Mouse (Mus musculus) heart, postnatal 0 days (tissue): ENCODE data around the gene Lmnb2. TPM values are rescaled to one million over a fixed set of nuclear protein-coding genes. Genes with fewer than 3 reads are reported as not detected.

Experiments
- ATAC-seq: fragments of 200-750 bp; cut with Nextera tagmentation; 2 replicates; pipeline ENCODE4 v1.8.0; 2017; ENCODE audit warnings: low read depth, moderate number of reproducible peaks, moderate library complexity; ENCODE audit not compliant: insufficient read depth
- DNase-seq: peaks from one replicate; pipeline ENCODE4 v3.0.0-alpha.2; 2016; ENCODE audit warnings: low spot score
- H3K27ac ChIP-seq: fragments of 300-500 bp; sonication (generic); 2 replicates; pipeline ENCODE4 v1.5.1; 2014; ENCODE audit warnings: low read depth, mild to moderate bottlenecking
- H3K27me3 ChIP-seq: fragments of 300-500 bp; sonication (generic); 2 replicates; pipeline ENCODE4 v1.6.1; 2014; ENCODE audit warnings: low read length, mixed read lengths; ENCODE audit not compliant: control insufficient read depth, insufficient read depth
- H3K36me3 ChIP-seq: fragments of 300-500 bp; sonication (generic); replicated peaks from 2 replicates; pipeline ENCODE4 v1.6.1; 2014; ENCODE audit warnings: low read length, mixed read lengths; ENCODE audit not compliant: control insufficient read depth, insufficient read depth
- H3K4me1 ChIP-seq: fragments of 300-500 bp; sonication (generic); 2 replicates; pipeline ENCODE4 v1.6.1; 2014; ENCODE audit warnings: antibody characterized with exemption; ENCODE audit not compliant: control insufficient read depth, insufficient read depth
- H3K4me2 ChIP-seq: fragments of 300-500 bp; sonication (generic); 2 replicates; pipeline ENCODE4 v1.6.1; 2014; ENCODE audit warnings: low read depth, mild to moderate bottlenecking, low read length, moderate library complexity
- H3K4me3 ChIP-seq: fragments of 300-500 bp; sonication (generic); 2 replicates; pipeline ENCODE4 v1.5.1; 2014; ENCODE audit warnings: low read depth, low read length
- H3K9ac ChIP-seq: fragments of 300-500 bp; sonication (generic); replicated peaks from 2 replicates; pipeline ENCODE4 v1.6.1; 2014; ENCODE audit warnings: low read depth, low read length, mixed read lengths
- H3K9me3 ChIP-seq: fragments of 300-500 bp; sonication (generic); replicated peaks from 2 replicates; pipeline ENCODE4 v1.6.1; 2016; ENCODE audit warnings: low read length; ENCODE audit not compliant: control insufficient read depth
- CTCF ChIP-seq: IDR thresholded peaks from 2 replicates; pipeline ENCODE4 v1.5.1; 2016; ENCODE audit warnings: antibody characterized with exemption, control low read depth, low read depth
- EP300 ChIP-seq: IDR thresholded peaks from 2 replicates; pipeline ENCODE4 v1.6.1; 2016; ENCODE audit warnings: antibody characterized with exemption, low read depth
- WGBS: fragments of 180-500 bp; shearing (Covaris S2); extraction: QIAGEN DNeasy Blood & Tissue Kit; methylation state at CpG from one replicate; pipeline ENCODE4 v1.1.7; 2014; 5-methylcytosine and 5-hydroxymethylcytosine counted together
- polyA plus RNA-seq: library from polyadenylated mRNA; unstranded; fragments of >200 nt; fragmentation: Nextera tagmentation; extraction: Ambion mirVana; gene quantifications from 2 replicates; pipeline ENCODE4 v1.2.1, GENCODE M21; 2015
- total RNA-seq: library from RNA; depleted of rRNA; stranded (reverse); fragments of >200 nt; gene quantifications from 2 replicates; pipeline ENCODE4 v1.2.3, GENCODE M21; 2014; ENCODE audit warnings: low replicate concordance

Gene Lmnb2
- total and polyA plus RNA-seq, 2 experiments from 2014 or later, result 9.1 to 13.9 TPM

DNA sequence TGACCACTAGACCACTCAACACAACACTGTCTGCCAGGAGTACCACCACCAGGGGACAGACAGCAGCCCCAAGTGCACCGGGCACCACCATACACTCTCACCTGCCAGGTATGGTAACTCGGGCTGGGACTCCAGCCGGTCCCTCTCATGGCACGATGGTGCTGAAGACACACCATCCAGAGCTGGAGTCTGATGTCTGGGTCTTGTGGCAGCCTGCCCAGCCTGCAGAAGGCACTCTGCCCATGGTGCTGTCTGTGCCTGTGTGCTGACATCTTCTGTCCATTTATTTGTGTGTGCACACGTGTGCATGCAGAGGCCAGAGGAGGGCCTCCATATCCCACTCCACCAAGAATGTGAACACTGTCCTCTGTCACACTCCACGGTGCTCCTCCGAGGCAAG, 22.9 kb downstream of the Lmnb2 start:
- Histone ChIP-seq H3K27me3 (peaks cover 7% of the 10 kb centered on the region; the same call in 1 of the 2 replicates), H3K4me1 (peaks cover 7% of the 10 kb centered on the region), H3K9ac (no peak overlapping the region), H3K4me2 (no peak overlapping the region), H3K27ac (no peak overlapping the region), H3K9me3 (no peaks in the 10 kb centered on the region), H3K4me3 (no peak overlapping the region), H3K36me3 (peaks cover 9% of the 10 kb centered on the region; the same call in 1 of the 2 replicates)
- ATAC-seq (no peak), DNase-seq (no peak)
- TF ChIP-seq CTCF, result no peak
- TF ChIP-seq EP300, result no peak
- 77% methylated on average over 7 of the region's 7 CpGs for WGBS

DNA sequence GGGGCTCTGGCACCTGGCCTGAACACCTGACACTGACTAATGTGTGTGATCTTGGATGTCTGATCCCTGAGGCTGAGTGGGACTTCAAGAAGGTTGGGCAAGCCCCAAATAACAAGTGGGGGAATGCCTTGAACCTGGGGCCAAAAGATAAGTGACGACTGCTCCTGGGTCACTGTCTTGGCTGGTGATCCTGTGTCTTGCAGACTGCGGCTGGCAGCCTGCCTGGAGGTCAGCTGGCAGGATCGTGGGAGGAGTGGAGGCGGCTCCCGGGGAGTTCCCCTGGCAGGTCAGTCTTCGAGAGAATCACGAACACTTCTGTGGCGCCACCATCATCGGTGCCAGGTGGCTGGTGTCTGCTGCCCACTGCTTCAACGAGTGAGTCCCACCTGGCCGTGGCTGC, 30.9 kb downstream of the Lmnb2 start:
- DNase-seq (peak; percentile 59), ATAC-seq (peak; percentile 50)
- Histone ChIP-seq H3K27ac (no peak overlapping the region), H3K36me3 (no peaks in the 10 kb centered on the region), H3K4me1 (peaks cover 6% of the 10 kb centered on the region; the same call in 1 of the 2 replicates), H3K27me3 (peaks cover 28% of the 10 kb centered on the region), H3K9me3 (no peaks in the 10 kb centered on the region), H3K4me2 (0 out of 2 replicates have a peak overlapping the region, but pooled peaks have one; percentile 9), H3K4me3 (no peak overlapping the region), H3K9ac (no peak overlapping the region)
- no peak for TF ChIP-seq EP300
- no peak for TF ChIP-seq CTCF
- WGBS, result 15% methylated on average over 10 of the region's 11 CpGs

DNA sequence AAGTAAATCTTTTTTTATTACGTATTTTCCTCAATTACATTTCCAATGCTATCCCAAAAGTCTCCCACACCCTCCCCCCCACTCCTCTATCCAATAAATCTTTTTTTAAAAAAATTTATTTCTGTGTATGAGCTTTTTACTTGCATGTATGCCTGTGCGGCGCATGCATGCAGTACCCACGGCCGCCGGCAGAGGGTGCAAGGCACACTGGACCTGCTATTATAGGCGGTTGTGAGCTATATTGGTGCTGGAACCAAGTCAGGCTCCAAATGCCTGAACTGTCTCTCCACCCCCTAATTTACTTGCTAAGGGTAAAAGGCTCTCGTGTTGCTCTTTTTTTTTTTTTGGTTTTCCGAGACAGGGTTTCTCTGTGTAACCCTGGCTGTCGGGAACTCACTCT, 36.7 kb downstream of the Lmnb2 start:
- H3K4me1 ChIP-seq, result peaks cover 8% of the 10 kb centered on the region
- 21% methylated on average over 10 of the region's 10 CpGs for WGBS
- no peak overlapping the region for H3K4me2 ChIP-seq
- no peaks in the 10 kb centered on the region for H3K36me3 ChIP-seq
- DNase-seq (no peak), ATAC-seq (no peak)
- H3K27me3 ChIP-seq, result no peaks in the 10 kb centered on the region
- H3K4me3 ChIP-seq, result no peak overlapping the region
- no peaks in the 10 kb centered on the region for H3K9me3 ChIP-seq
- no peak overlapping the region for H3K9ac ChIP-seq
- TF ChIP-seq CTCF, result peak; percentile 67
- no peak for TF ChIP-seq EP300
- H3K27ac ChIP-seq, result no peak overlapping the region

DNA sequence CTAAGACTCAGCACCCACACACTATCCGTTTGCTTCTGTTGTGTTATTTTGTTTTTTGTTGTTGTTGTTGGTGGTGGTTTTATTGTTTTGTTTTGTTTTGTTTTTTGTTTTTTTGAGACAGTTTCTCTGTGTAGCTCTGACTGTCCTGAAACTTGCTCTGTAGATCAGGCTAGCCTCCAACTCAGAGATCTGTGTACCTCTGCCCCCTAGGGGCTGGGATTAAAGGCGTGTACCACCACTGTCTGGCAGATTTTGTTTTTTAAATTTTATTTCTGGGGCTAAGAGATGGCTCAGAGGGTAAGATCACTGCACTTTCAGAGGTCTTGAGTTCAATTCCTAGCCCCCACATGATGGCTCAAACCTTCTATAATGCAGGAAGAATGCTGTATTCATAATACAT, 37.1 kb downstream of the Lmnb2 start:
- WGBS, result 70% methylated on average over 2 of the region's 2 CpGs
- no peak for DNase-seq
- TF ChIP-seq CTCF, result no peak; the same call in 1 of the 2 replicates
- TF ChIP-seq EP300, result no peak

DNA sequence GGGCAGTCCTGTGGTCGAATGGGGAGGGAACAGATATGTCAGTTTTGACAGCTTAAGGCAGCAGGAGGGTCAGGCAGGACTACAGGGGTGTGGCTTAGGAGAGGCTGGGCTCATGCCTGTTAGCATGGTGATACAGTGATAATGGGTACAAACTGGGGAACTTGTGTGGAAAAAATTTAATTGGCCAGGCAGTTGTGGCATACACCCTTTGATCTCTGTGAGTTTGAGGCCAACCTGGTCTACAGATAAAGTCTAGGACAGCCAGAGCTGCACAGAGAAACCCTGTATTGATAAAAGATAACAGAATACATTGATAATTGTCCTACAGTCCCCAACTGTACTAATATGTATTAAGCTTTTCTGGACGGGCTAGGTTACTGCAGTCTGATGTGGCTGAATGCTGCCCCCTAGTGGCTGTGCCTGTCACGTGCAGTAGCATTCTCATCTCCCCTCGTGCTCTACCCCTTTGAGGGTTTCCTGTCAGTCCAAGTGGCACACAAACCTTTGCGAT, 37.9 kb downstream of the Lmnb2 start:
- Histone ChIP-seq H3K27ac (no peak overlapping the region), H3K4me1 (peaks cover 8% of the 10 kb centered on the region), H3K27me3 (no peaks in the 10 kb centered on the region), H3K9ac (no peak overlapping the region), H3K4me3 (no peak overlapping the region), H3K9me3 (no peaks in the 10 kb centered on the region), H3K4me2 (no peak overlapping the region), H3K36me3 (no peaks in the 10 kb centered on the region)
- DNase-seq, result peak; percentile 53
- 8% methylated on average over 5 of the region's 5 CpGs for WGBS
- no peak for TF ChIP-seq EP300
- peak; percentile 76 for TF ChIP-seq CTCF
- peak; percentile 58; the same call in 1 of the 2 replicates for ATAC-seq

More for the DNA sequence above, 37.1 kb downstream of the Lmnb2 start:
- Histone ChIP-seq H3K4me3 (no peak overlapping the region), H3K9ac (no peak overlapping the region), H3K4me1 (peaks cover 8% of the 10 kb centered on the region), H3K4me2 (no peak overlapping the region), H3K27ac (no peak overlapping the region), H3K9me3 (no peaks in the 10 kb centered on the region), H3K36me3 (no peaks in the 10 kb centered on the region), H3K27me3 (no peaks in the 10 kb centered on the region)
- ATAC-seq, result no peak

DNA sequence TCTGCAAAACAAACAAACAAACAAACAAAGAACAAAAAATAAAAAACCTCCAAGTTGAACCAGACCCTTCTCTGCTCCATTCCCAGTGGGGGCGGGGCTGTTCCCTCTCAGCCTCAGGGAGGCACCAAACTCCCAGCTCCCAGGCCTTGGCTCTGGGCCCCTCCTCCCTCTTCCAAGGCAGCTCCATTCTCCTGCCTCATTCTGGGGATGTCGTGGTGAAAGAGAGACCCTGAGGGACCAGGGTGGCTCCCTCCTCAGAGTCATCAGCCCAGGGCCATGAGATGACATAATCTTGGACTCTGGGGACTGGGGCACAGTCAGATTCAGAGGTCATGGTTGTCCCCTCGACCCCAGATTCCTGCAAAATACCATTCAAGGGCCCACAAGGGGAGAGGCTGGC, 41.5 kb downstream of the Lmnb2 start:
- 19% methylated on average over 3 of the region's 3 CpGs for WGBS
- Histone ChIP-seq H3K9ac (no peak overlapping the region), H3K36me3 (no peaks in the 10 kb centered on the region)

More for the DNA sequence above, 41.5 kb downstream of the Lmnb2 start:
- H3K4me3 ChIP-seq, result no peak overlapping the region
- H3K27ac ChIP-seq, result 0 out of 2 replicates have a peak overlapping the region, but pooled peaks have one; percentile 1
- no peaks in the 10 kb centered on the region for H3K27me3 ChIP-seq
- H3K9me3 ChIP-seq, result no peaks in the 10 kb centered on the region
- no peak overlapping the region for H3K4me2 ChIP-seq
- no peak for DNase-seq
- peaks cover 8% of the 10 kb centered on the region for H3K4me1 ChIP-seq
- ATAC-seq, result no peak; the same call in 1 of the 2 replicates
- TF ChIP-seq CTCF (no peak), EP300 (no peak)
